Comparison of ENCODE assay signal across 19 mouse cellular contexts in the genomic region with DNA sequence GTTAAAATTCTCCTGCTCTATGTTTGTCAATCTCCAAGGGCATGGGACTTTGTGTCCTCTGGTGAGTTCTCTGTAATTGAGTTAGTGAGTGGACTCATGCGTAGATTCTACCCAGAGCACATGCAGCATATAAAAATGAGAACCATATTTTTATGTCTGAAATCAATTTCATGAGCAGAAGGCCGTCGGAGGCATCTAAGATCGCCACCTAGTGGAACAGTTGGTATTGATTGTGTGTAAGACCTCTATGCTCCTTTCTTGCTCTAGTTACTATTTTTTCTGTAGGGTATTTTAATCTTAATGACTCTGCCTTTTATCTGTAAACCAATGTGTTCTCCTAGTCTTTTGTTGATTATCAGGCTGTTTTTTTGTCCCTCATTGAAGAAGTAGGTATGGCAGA. TPM values are rescaled to one million over a fixed set of nuclear protein-coding genes. Genes with fewer than 3 reads are reported as not detected.
DNase-seq lines count a peak whose midpoint lies in the region; TF ChIP-seq lines count a peak whose summit lies in the region.
"Not testable (repeated sequence)": the region's sequence is repeated elsewhere in the genome, so short reads cannot be mapped to it uniquely, and the experiment has no call there.
"Had no signal": no experiment of that assay in that cellular context is flagged by ENCODE, and none has a peak within 500 bp of the region (broad histone marks: within the 10 kb centered on the region; RNA-seq: fewer than 3 reads in every experiment).

No protein-coding gene starts in this region.

- H3K4me1 ChIP-seq in heart, adult 2 months (ENCODE audit: control insufficient read depth, insufficient read depth, low read length) = not testable (repeated sequence)

- 30% methylated on average over 4 of the region's 4 CpGs for WGBS in heart, adult 2 months

- not testable (repeated sequence) for H3K27me3 ChIP-seq in heart, adult 2 months (ENCODE audit: control insufficient read depth, insufficient read depth, low read length)

- intact Hi-C loops in heart, adult 2 months (cut with DNase I); left cerebral cortex, postnatal 25 days (cut with DNase I): not testable (repeated sequence)

- DNase-seq in 416B (ENCODE audit: low read depth) = peak; percentile 48
- DNase-seq in NIH3T3 (ENCODE audit: low read depth) = peak; percentile 44
- peak; percentile 14 to 30 for DNase-seq in cerebellum, postnatal 10 days
- DNase-seq in heart, adult 2 months = not testable (repeated sequence)
- DNase-seq in kidney, adult 9 months = peak; percentile 36
- DNase-seq in left cerebral cortex, postnatal 25 days (ENCODE audit: low spot score in 2 of 2) = peak; percentile 6 to 7
- peak; percentile 19 for DNase-seq in mesoderm, embryonic 11.5 days (ENCODE audit: low read depth, low spot score)
- peak; percentile 24 for DNase-seq in yolk sac, embryonic 10.5 days (ENCODE audit: low spot score)

- not testable (repeated sequence) for H3K27ac ChIP-seq in heart, adult 2 months

- TF ChIP-seq CTCF in heart, adult 2 months (IDR thresholded peaks at IDR 0.05) = peak; percentile 31

- not testable (repeated sequence) for TF ChIP-seq EP300 in heart, adult 2 months (IDR thresholded peaks at IDR 0.05; ENCODE audit: insufficient read depth, low read depth, low read length)

- H3K36me3 ChIP-seq in heart, adult 2 months (ENCODE audit: control insufficient read depth, insufficient read depth, low read length) = not testable (repeated sequence)

- H3K79me2 ChIP-seq in heart, adult 2 months (replicated peaks; ENCODE audit: control insufficient read depth, insufficient read depth, low read length) = not testable (repeated sequence)

- H3K4me3 ChIP-seq in heart, adult 2 months = not testable (repeated sequence)

- not testable (repeated sequence) for TF ChIP-seq POLR2A in heart, adult 2 months (IDR thresholded peaks at IDR 0.05; ENCODE audit: insufficient read depth, low read depth, low read length)

- not testable (repeated sequence) for H3K9ac ChIP-seq in heart, adult 2 months (ENCODE audit: low read depth, low read length)

RNA-seq across cellular contexts. Expression of gene Speer4d, which starts 18.5 kb away (rescaled TPM):
- not detected for total RNA-seq in heart, adult 2 months (2021)
- polyA plus RNA-seq in heart, adult 2 months (2012; rRNA removed) = not detected in 2 replicates
- not detected for total RNA-seq in left cerebral cortex, postnatal 25 days (2021)
- total RNA-seq: gastrocnemius, postnatal 36 days; heart, postnatal 36 days; layer of hippocampus, adult 18-20 months; megakaryocyte-erythroid progenitor cell, adult 5-6 weeks had no signal
- polyA plus RNA-seq: forebrain, embryonic 12.5 days; heart, embryonic 11.5 days; hindbrain, embryonic 16.5 days; limb, embryonic 12.5 days; liver, embryonic 14.5 days; neural tube, embryonic 11.5 days; stomach, embryonic 14.5 days had no signal

RNA-seq across cellular contexts. Expression of gene Gm21083, which starts 23.2 kb away (rescaled TPM):
- total RNA-seq in heart, adult 2 months (2021) = not detected
- 0.23 TPM in 1 of 2 replicates, not detected in the other for polyA plus RNA-seq in heart, adult 2 months (2012; rRNA removed)
- total RNA-seq in left cerebral cortex, postnatal 25 days (2021) = not detected
- total RNA-seq: gastrocnemius, postnatal 36 days; heart, postnatal 36 days; layer of hippocampus, adult 18-20 months; megakaryocyte-erythroid progenitor cell, adult 5-6 weeks had no signal
- polyA plus RNA-seq: forebrain, embryonic 12.5 days; hindbrain, embryonic 16.5 days; limb, embryonic 12.5 days; neural tube, embryonic 11.5 days; stomach, embryonic 14.5 days had no signal

RNA-seq across cellular contexts. Expression of gene 4930572O03Rik, which starts 56.5 kb away (rescaled TPM):
- total RNA-seq in heart, adult 2 months (2021) = not detected
- polyA plus RNA-seq in heart, adult 2 months (2012; rRNA removed) = not detected in 2 replicates
- total RNA-seq in left cerebral cortex, postnatal 25 days (2021) = not detected
- total RNA-seq: gastrocnemius, postnatal 36 days; heart, postnatal 36 days; layer of hippocampus, adult 18-20 months; megakaryocyte-erythroid progenitor cell, adult 5-6 weeks had no signal
- polyA plus RNA-seq: forebrain, embryonic 12.5 days; heart, embryonic 11.5 days; hindbrain, embryonic 16.5 days; limb, embryonic 12.5 days; liver, embryonic 14.5 days; neural tube, embryonic 11.5 days; stomach, embryonic 14.5 days had no signal
